Mouse (Mus musculus): ENCODE measurements at regions not wholly inside any gene's neighbourhood (a gene's known extent, or its start where the extent isn't known, plus 50 kb on each side); places are given as distances from the start of the nearest gene placed in this dataset.

GRCm38 (mm10) chr9:41328959-41329358 lies 167.5 kb upstream of the Ubash3b start:
- DNase-seq (ENCODE audit: low spot score in 2 of 2): no peak

GRCm38 (mm10) chr9:41328480-41328879 lies 167.0 kb upstream of the Ubash3b start:
- no peak for DNase-seq (ENCODE audit: low spot score in 2 of 2)

GRCm38 (mm10) chr9:41328056-41328455 lies 166.6 kb upstream of the Ubash3b start:
- no peak for DNase-seq (ENCODE audit: low spot score in 2 of 2)

- DNase-seq (ENCODE audit: low spot score in 2 of 2): no peak
These were observed 166.1 kb upstream of the Ubash3b start for GRCm38 (mm10) chr9:41327561-41327960.

- DNase-seq (ENCODE audit: low spot score in 2 of 2): no peak
These were observed 165.5 kb upstream of the Ubash3b start for GRCm38 (mm10) chr9:41326772-41327560.

- DNase-seq (ENCODE audit: low spot score in 2 of 2): no peak
These were observed 160.0 kb upstream of the Ubash3b start for GRCm38 (mm10) chr9:41321521-41321920.

- no peak for DNase-seq (ENCODE audit: low spot score in 2 of 2)
These were observed 157.6 kb upstream of the Ubash3b start for GRCm38 (mm10) chr9:41319066-41319465.

- DNase-seq (ENCODE audit: low spot score in 2 of 2): no peak
These were observed 144.7 kb upstream of the Ubash3b start for GRCm38 (mm10) chr9:41306229-41306628.

- DNase-seq (ENCODE audit: low spot score in 2 of 2): no peak
These were observed 142.0 kb upstream of the Ubash3b start for GRCm38 (mm10) chr9:41303494-41303828.

- no peak for DNase-seq (ENCODE audit: low spot score in 2 of 2)
These were observed 141.5 kb upstream of the Ubash3b start for GRCm38 (mm10) chr9:41302809-41303493.

- DNase-seq (ENCODE audit: low spot score in 2 of 2): no peak
These were observed 124.6 kb upstream of the Ubash3b start for GRCm38 (mm10) chr9:41286145-41286468.

- no peak for DNase-seq (ENCODE audit: low spot score in 2 of 2)
These were observed 124.0 kb upstream of the Ubash3b start for GRCm38 (mm10) chr9:41285266-41286144.

GRCm38 (mm10) chr9:41277726-41278125 lies 116.2 kb upstream of the Ubash3b start:
- DNase-seq (ENCODE audit: low spot score in 2 of 2): no peak

GRCm38 (mm10) chr9:41273839-41274271 lies 112.4 kb upstream of the Ubash3b start:
- no peak for DNase-seq (ENCODE audit: low spot score in 2 of 2)

- DNase-seq (ENCODE audit: low spot score in 2 of 2): no peak
These were observed 111.8 kb upstream of the Ubash3b start for GRCm38 (mm10) chr9:41273171-41273781.

- no peak for DNase-seq (ENCODE audit: low spot score in 2 of 2)
These were observed 111.1 kb upstream of the Ubash3b start for GRCm38 (mm10) chr9:41272596-41272995.

GRCm38 (mm10) chr9:41268112-41268511 lies 106.6 kb upstream of the Ubash3b start:
- no peak for DNase-seq (ENCODE audit: low spot score in 2 of 2)

GRCm38 (mm10) chr9:41264485-41264884 lies 103.0 kb upstream of the Ubash3b start:
- no peak for DNase-seq (ENCODE audit: low spot score in 2 of 2)

- DNase-seq (ENCODE audit: low spot score in 2 of 2): no peak
These were observed 95.7 kb upstream of the Ubash3b start for GRCm38 (mm10) chr9:41257244-41257643.

GRCm38 (mm10) chr9:41242372-41242771 lies 80.9 kb upstream of the Ubash3b start:
- DNase-seq (ENCODE audit: low spot score in 2 of 2): no peak

GRCm38 (mm10) chr9:41239097-41239451 lies 77.6 kb upstream of the Ubash3b start:
- DNase-seq (ENCODE audit: low spot score in 2 of 2): no peak

All from left cerebral cortex, adult 8-10 months (tissue).